Mouse (Mus musculus) hindbrain, embryonic 16.5 days (tissue): Measurements from ENCODE around the gene Impg2. TPM values are rescaled to one million over a fixed set of nuclear protein-coding genes. Genes with fewer than 3 reads are reported as not detected.

Source experiments
- ATAC-seq: fragments of 200-750 bp; cut with Nextera tagmentation; 2 replicates; pipeline ENCODE4 v1.8.0; 2017; ENCODE audit warnings: moderate TSS enrichment, moderate library complexity
- H3K27ac ChIP-seq: fragments of 300-500 bp; sonication (generic); 2 replicates; pipeline ENCODE4 v1.5.1; 2014; ENCODE audit warnings: low read depth, mild to moderate bottlenecking, control low read depth, low read length, moderate library complexity
- H3K27me3 ChIP-seq: fragments of 300-500 bp; sonication (generic); replicated peaks from 2 replicates; pipeline ENCODE4 v1.6.1; 2014; ENCODE audit warnings: low read length; ENCODE audit not compliant: control insufficient read depth, insufficient read depth
- H3K36me3 ChIP-seq: fragments of 300-500 bp; sonication (generic); 2 replicates; pipeline ENCODE4 v1.6.1; 2014; ENCODE audit warnings: mild to moderate bottlenecking, low read length, moderate library complexity, mixed read lengths; ENCODE audit not compliant: control insufficient read depth, insufficient read depth
- H3K4me1 ChIP-seq: fragments of 300-500 bp; sonication (generic); 2 replicates; pipeline ENCODE4 v1.6.1; 2014; ENCODE audit warnings: low read depth, low read length; ENCODE audit not compliant: control insufficient read depth, insufficient read depth
- H3K4me2 ChIP-seq: fragments of 300-500 bp; sonication (generic); 2 replicates; pipeline ENCODE4 v1.6.1; 2014; ENCODE audit warnings: mild to moderate bottlenecking, low read length, control low read depth, moderate library complexity
- H3K4me3 ChIP-seq: fragments of 300-500 bp; sonication (generic); 2 replicates; pipeline ENCODE4 v1.5.1; 2014; ENCODE audit warnings: mild to moderate bottlenecking, low read length, control low read depth, moderate library complexity
- H3K9ac ChIP-seq: fragments of 300-500 bp; sonication (generic); 2 replicates; pipeline ENCODE4 v1.6.1; 2014; ENCODE audit warnings: low read depth, mild to moderate bottlenecking, control low read depth, low read length, moderate library complexity
- H3K9me3 ChIP-seq: fragments of 300-500 bp; sonication (generic); 2 replicates; pipeline ENCODE4 v1.6.1; 2014; ENCODE audit warnings: mild to moderate bottlenecking, low read length, moderate library complexity; ENCODE audit not compliant: control insufficient read depth
- WGBS: fragments of 180-500 bp; shearing (Covaris S2); extraction: QIAGEN DNeasy Blood & Tissue Kit; methylation state at CpG from one replicate; pipeline ENCODE4 v1.1.7; 2014; 5-methylcytosine and 5-hydroxymethylcytosine counted together
- polyA plus RNA-seq: library from polyadenylated mRNA; unstranded; fragments of >200 nt; fragmentation: Nextera tagmentation; extraction: Ambion mirVana; gene quantifications from 2 replicates; pipeline ENCODE4 v1.2.1, GENCODE M21; 2015

The Impg2 gene
- polyA plus RNA-seq, 1 experiment from 2014 or later: 0.14 TPM

DNA sequence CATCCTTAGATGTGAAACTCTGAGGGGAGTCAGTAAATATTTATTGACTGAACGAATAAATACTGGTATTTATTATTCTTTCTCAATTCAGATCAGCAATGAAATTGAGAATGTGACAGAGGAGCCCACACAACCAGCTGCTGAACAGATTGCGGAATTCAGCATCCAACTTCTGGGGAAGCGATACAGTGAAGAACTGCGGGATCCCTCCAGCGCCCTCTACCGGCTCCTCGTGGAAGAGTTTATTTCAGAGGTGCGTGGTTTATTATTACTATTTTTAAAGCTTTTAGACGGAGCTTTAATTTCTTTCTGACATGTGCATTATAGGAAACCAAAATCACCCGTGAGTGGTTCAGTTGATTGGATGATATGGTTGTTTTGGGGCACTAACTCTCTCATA lies 27.2 kb downstream of the Impg2 start:
- Histone ChIP-seq H3K27me3 (no peaks in the 10 kb centered on the region), H3K36me3 (0 out of 2 replicates have a peak, but pooled peaks cover 2% of the 10 kb centered on the region), H3K4me3 (no peak overlapping the region), H3K4me1 (no peaks in the 10 kb centered on the region), H3K27ac (no peak overlapping the region), H3K9me3 (no peaks in the 10 kb centered on the region), H3K9ac (no peak overlapping the region), H3K4me2 (no peak overlapping the region)
- WGBS: 60% methylated on average over 10 of the region's 10 CpGs
- no peak for ATAC-seq

DNA sequence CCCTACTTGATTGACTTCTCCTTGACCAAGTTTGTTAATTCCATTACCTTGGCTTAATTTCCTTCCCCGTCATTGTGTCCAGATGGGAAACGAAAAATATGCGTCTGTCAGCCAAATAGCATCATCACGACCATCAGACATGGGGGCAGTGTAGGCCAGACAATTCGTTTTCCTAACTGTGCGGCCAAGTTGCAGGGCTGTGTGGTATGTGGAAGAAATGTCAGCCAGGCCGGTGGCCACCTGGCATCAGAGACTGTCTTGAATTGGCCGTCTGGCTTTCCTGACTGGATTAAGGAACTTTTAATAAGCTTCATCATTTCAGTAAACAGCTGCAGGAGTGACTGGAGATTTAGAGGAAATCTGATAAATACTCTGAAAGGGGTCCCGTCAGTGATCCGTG lies 28.6 kb downstream of the Impg2 start:
- Histone ChIP-seq H3K9ac (no peak overlapping the region), H3K36me3 (0 out of 2 replicates have a peak, but pooled peaks cover 2% of the 10 kb centered on the region), H3K27me3 (no peaks in the 10 kb centered on the region), H3K4me2 (no peak overlapping the region), H3K4me1 (no peaks in the 10 kb centered on the region), H3K27ac (no peak overlapping the region), H3K9me3 (no peaks in the 10 kb centered on the region), H3K4me3 (no peak overlapping the region)
- 86% methylated on average over 10 of the region's 10 CpGs for WGBS
- ATAC-seq: 0 out of 2 replicates have a peak, but pooled peaks have one; percentile 65

DNA sequence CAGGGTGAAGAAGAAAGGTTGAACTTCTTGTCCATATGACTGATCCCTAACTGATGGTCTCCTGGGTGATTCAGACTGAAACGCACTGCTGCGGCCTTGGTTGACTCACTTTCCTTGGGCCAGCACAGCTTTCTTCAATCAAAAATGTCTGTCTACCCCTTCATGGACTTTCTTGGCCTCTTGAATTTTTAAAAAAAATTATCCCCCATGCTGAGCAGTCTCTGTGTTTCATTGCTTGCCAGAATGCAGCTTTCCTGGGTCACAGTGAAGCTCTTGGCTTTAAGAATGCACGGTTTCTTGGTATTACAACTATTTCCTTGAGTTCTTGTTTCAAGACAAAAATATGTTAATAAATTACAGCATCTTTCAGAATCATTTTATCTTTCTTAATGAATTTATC lies 41.9 kb downstream of the Impg2 start:
- 95% methylated on average over 3 of the region's 3 CpGs for WGBS
- H3K27me3 ChIP-seq: no peaks in the 10 kb centered on the region
- H3K36me3 ChIP-seq: no peaks in the 10 kb centered on the region
- H3K9me3 ChIP-seq: no peaks in the 10 kb centered on the region
- no peak overlapping the region for H3K4me2 ChIP-seq
- no peaks in the 10 kb centered on the region for H3K4me1 ChIP-seq
- no peak overlapping the region for H3K4me3 ChIP-seq
- no peak for ATAC-seq
- no peak overlapping the region for H3K9ac ChIP-seq
- no peak overlapping the region for H3K27ac ChIP-seq

DNA sequence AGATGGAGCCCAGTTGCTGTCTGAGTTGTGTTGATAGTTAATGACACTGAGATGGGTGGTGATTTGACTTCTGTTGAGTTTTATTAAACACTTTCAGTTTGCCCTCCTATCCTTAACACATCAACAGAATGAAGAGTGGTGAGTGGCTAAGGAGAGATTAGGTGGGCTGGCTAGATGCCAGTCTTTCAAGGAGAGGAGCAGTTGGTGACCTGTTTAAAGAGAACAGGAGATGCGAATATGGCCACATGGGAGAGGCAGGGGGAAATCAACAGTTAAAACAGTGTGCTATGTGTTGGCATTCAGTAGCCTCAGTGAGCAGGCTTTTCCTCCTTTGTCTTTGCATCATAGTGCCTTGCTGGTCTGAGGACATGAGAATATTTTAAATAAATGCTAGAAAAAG lies 69.8 kb downstream of the Impg2 start:
- H3K27me3 ChIP-seq: no peaks in the 10 kb centered on the region
- ATAC-seq: no peak
- WGBS: 69% methylated on average over 1 of the region's 1 CpGs

DNA sequence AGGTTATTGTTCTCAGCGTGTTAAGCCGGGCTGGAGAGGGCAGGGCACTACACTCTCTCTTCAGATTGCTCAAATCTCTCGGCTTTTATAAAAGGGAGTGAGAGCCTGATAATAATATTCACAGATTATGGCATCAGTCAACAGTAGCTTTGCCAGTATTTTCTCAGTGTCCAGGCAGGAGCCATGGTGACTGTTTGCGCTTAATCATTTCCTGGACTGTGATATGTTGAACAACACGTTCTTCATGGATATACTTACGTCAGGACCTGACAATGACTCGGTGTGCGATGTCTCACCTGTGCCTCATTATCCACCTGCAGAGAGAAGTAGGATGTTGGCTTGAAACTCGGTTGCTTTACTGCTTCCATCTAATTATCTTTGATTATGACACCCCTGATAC lies 74.9 kb downstream of the Impg2 start:
- Histone ChIP-seq H3K4me1 (no peaks in the 10 kb centered on the region), H3K4me3 (no peak overlapping the region), H3K4me2 (no peak overlapping the region), H3K9ac (no peak overlapping the region), H3K36me3 (no peaks in the 10 kb centered on the region), H3K27me3 (no peaks in the 10 kb centered on the region), H3K27ac (no peak overlapping the region), H3K9me3 (no peaks in the 10 kb centered on the region)
- 81% methylated on average over 9 of the region's 9 CpGs for WGBS
- ATAC-seq: no peak

More for the DNA sequence above, 69.8 kb downstream of the Impg2 start:
- H3K4me2 ChIP-seq: no peak overlapping the region
- H3K27ac ChIP-seq: no peak overlapping the region
- H3K4me1 ChIP-seq: no peaks in the 10 kb centered on the region
- no peak overlapping the region for H3K4me3 ChIP-seq
- no peaks in the 10 kb centered on the region for H3K9me3 ChIP-seq
- 0 out of 2 replicates have a peak, but pooled peaks cover 4% of the 10 kb centered on the region for H3K36me3 ChIP-seq
- H3K9ac ChIP-seq: no peak overlapping the region

DNA sequence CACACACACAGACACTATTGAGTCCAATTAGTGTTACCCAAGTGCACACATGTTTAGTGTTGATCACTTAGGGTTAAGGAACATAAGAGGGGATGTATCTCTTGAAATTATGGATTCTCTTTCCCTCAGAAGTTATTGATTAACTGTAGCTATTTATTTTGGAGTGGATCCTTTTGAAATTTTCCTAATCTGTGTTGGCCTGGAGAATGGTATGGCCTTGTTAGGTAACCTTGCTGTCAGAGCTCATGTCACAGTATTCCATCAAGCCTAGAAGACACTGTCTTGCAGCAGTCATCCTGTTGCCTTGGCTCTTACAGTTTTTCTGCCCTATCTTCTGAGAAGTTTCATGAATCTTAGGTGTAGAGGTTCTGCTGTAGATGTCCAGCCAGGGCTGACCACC lies 75.6 kb downstream of the Impg2 start:
- Histone ChIP-seq H3K4me1 (no peaks in the 10 kb centered on the region), H3K27ac (no peak overlapping the region), H3K4me3 (no peak overlapping the region), H3K4me2 (no peak overlapping the region), H3K36me3 (no peaks in the 10 kb centered on the region), H3K9me3 (no peaks in the 10 kb centered on the region), H3K27me3 (no peaks in the 10 kb centered on the region), H3K9ac (no peak overlapping the region)
- no peak for ATAC-seq

DNA sequence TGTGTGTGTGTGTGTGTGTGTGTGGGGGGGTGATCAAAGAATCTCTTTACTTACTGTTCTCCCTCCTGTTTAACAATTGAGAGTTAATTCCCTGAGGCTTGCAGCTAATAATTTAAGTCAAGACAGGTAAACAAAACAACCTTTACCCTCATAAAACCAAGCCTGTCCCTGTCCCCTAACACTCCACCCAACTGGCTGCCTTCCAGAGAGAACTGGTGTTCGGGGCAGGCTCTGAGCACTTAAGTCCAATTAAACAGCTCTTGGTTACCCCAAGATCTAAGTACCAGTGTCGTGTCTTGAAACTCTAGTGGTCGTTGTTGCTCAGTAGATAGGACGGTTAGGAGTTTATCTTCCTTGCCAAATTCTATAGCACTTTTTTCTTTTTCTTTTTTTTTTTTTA lies 77.2 kb downstream of the Impg2 start:
- H3K36me3 ChIP-seq: no peaks in the 10 kb centered on the region
- no peak overlapping the region for H3K27ac ChIP-seq
- WGBS: 87% methylated on average over 4 of the region's 4 CpGs
- no peak for ATAC-seq
- H3K4me3 ChIP-seq: no peak overlapping the region
- H3K9ac ChIP-seq: no peak overlapping the region
- no peak overlapping the region for H3K4me2 ChIP-seq
- H3K4me1 ChIP-seq: no peaks in the 10 kb centered on the region
- H3K27me3 ChIP-seq: no peaks in the 10 kb centered on the region
- no peaks in the 10 kb centered on the region for H3K9me3 ChIP-seq

DNA sequence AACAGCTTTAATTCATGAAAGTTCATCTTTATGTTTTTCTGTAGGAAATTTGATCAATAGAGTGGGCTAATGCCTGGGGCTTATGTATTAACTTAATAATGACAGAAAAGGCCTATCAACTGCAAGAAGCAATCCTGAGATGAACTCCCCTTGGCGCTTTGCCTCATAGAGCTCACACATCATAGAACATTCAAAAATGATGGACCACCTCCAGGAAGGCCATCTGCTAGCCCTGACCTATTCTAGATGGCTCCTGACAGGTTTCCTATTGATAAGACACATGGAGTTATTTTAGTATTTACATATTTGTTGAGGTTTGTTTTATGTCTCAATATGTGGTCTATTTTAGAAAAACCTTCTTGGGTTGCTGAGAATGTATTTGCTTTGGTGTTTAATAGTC lies 79.2 kb downstream of the Impg2 start:
- Histone ChIP-seq H3K4me3 (no peak overlapping the region), H3K9ac (no peak overlapping the region), H3K9me3 (no peaks in the 10 kb centered on the region), H3K27me3 (no peaks in the 10 kb centered on the region), H3K4me1 (no peaks in the 10 kb centered on the region), H3K4me2 (no peak overlapping the region), H3K36me3 (no peaks in the 10 kb centered on the region), H3K27ac (no peak overlapping the region)
- ATAC-seq: no peak
- WGBS: 94% methylated on average over 1 of the region's 1 CpGs

DNA sequence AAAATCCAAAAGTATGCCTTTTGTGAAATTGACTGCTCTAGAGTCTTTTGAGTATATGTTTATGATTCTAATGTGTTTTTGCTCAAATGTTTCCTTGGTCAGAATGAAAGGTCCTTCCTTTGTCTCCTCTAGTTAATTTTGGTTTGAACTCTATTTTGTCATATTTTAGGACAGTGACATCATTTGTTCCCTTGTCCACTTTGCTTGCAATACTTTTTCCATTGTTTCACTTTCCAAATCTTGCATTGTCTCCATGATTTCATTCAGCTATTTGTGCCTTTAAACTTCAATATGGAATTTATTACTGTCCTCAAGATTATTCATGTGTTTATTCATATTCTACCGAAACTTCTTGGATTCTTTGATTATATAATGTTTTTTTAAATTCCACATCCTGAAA lies 79.8 kb downstream of the Impg2 start:
- Histone ChIP-seq H3K27ac (no peak overlapping the region), H3K27me3 (no peaks in the 10 kb centered on the region), H3K4me2 (no peak overlapping the region), H3K9me3 (no peaks in the 10 kb centered on the region), H3K4me1 (no peaks in the 10 kb centered on the region), H3K4me3 (no peak overlapping the region), H3K9ac (no peak overlapping the region), H3K36me3 (no peaks in the 10 kb centered on the region)
- WGBS: 89% methylated on average over 1 of the region's 1 CpGs
- ATAC-seq: no peak

DNA sequence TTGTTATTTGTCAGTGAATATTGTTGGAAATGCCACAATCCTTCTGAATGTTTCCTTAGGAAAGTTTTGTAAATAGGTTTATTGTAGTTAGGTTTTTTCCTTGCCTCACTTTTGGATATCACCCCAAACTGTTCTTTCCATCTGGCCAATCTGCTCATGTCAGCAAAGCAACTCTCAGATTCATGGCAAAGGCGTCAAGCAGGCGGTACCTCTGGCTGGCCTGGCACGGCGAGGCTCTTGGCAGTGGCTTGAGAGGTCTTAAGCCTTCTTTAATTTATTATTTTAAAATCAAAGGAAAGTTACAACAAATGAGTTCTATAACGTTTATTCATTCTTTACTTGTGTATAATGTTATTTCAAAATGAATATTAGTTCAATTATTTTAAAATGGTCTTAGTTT lies 82.0 kb downstream of the Impg2 start:
- H3K9me3 ChIP-seq: no peaks in the 10 kb centered on the region
- no peaks in the 10 kb centered on the region for H3K27me3 ChIP-seq
- no peak overlapping the region for H3K27ac ChIP-seq
- H3K4me3 ChIP-seq: no peak overlapping the region
- H3K4me2 ChIP-seq: no peak overlapping the region
- H3K4me1 ChIP-seq: no peaks in the 10 kb centered on the region
- H3K9ac ChIP-seq: no peak overlapping the region
- H3K36me3 ChIP-seq: no peaks in the 10 kb centered on the region
- WGBS: 69% methylated on average over 5 of the region's 5 CpGs
- no peak for ATAC-seq
